Mouse (Mus musculus): Measurements from ENCODE around the gene March6. TPM values are rescaled to one million over a fixed set of nuclear protein-coding genes. Genes with fewer than 3 reads are reported as not detected.

Gene March6
- total RNA-seq, 2 experiments from 2014 or later = 186 to 194 TPM

GRCm38 (mm10) chr15:31494310-31494709, 36.5 kb downstream of the March6 start:
- TF ChIP-seq CTCF (conservative IDR thresholded peaks at IDR 0.05) = no peak; the same call in 1 of the 2 replicates
- no peak for DNase-seq (ENCODE audit: low spot score in 2 of 2)
- H3K4me3 ChIP-seq = no peak overlapping the region
- no peak overlapping the region for H3K27ac ChIP-seq

GRCm38 (mm10) chr15:31487407-31487806, 43.4 kb downstream of the March6 start:
- DNase-seq (ENCODE audit: low spot score in 2 of 2) = no peak
- Histone ChIP-seq H3K4me3 (no peak overlapping the region), H3K27ac (no peak overlapping the region)
- no peak for TF ChIP-seq CTCF (conservative IDR thresholded peaks at IDR 0.05)

- Histone ChIP-seq H3K27ac (no peak overlapping the region), H3K4me3 (no peak overlapping the region)
- TF ChIP-seq CTCF (conservative IDR thresholded peaks at IDR 0.05) = no peak
- DNase-seq (ENCODE audit: low spot score in 2 of 2) = no peak
These were observed 54.2 kb downstream of the March6 start for GRCm38 (mm10) chr15:31476678-31477077.

GRCm38 (mm10) chr15:31472645-31473574, 57.9 kb downstream of the March6 start:
- TF ChIP-seq CTCF (conservative IDR thresholded peaks at IDR 0.05) = no peak
- DNase-seq (ENCODE audit: low spot score in 2 of 2) = no peak
- Histone ChIP-seq H3K27ac (no peak overlapping the region), H3K4me3 (no peak overlapping the region)

GRCm38 (mm10) chr15:31471529-31471928, 59.3 kb downstream of the March6 start:
- no peak for DNase-seq (ENCODE audit: low spot score in 2 of 2)
- no peak for TF ChIP-seq CTCF (conservative IDR thresholded peaks at IDR 0.05)
- H3K4me3 ChIP-seq = no peak overlapping the region
- no peak overlapping the region for H3K27ac ChIP-seq

- no peak for DNase-seq (ENCODE audit: low spot score in 2 of 2)
These were observed 61.4 kb downstream of the March6 start for GRCm38 (mm10) chr15:31469497-31469896.

GRCm38 (mm10) chr15:31468806-31469205, 62.0 kb downstream of the March6 start:
- no peak for TF ChIP-seq CTCF (conservative IDR thresholded peaks at IDR 0.05)
- Histone ChIP-seq H3K27ac (no peak overlapping the region), H3K4me3 (no peak overlapping the region)
- no peak for DNase-seq (ENCODE audit: low spot score in 2 of 2)

More at GRCm38 (mm10) chr15:31469497-31469896, 61.4 kb downstream of the March6 start:
- TF ChIP-seq CTCF (conservative IDR thresholded peaks at IDR 0.05) = no peak
- Histone ChIP-seq H3K27ac (no peak overlapping the region), H3K4me3 (no peak overlapping the region)

- TF ChIP-seq CTCF (conservative IDR thresholded peaks at IDR 0.05) = no peak
- Histone ChIP-seq H3K27ac (no peak overlapping the region), H3K4me3 (no peak overlapping the region)
- DNase-seq (ENCODE audit: low spot score in 2 of 2) = no peak
These were observed 64.1 kb downstream of the March6 start for GRCm38 (mm10) chr15:31466749-31467148.

GRCm38 (mm10) chr15:31466295-31466694, 64.6 kb downstream of the March6 start:
- no peak for DNase-seq (ENCODE audit: low spot score in 2 of 2)
- H3K27ac ChIP-seq = no peak overlapping the region
- no peak for TF ChIP-seq CTCF (conservative IDR thresholded peaks at IDR 0.05)
- H3K4me3 ChIP-seq = no peak overlapping the region

- Histone ChIP-seq H3K27ac (no peak overlapping the region), H3K4me3 (no peak overlapping the region)
- DNase-seq (ENCODE audit: low spot score in 2 of 2) = no peak
- no peak for TF ChIP-seq CTCF (conservative IDR thresholded peaks at IDR 0.05)
These were observed 65.0 kb downstream of the March6 start for GRCm38 (mm10) chr15:31465806-31466205.

GRCm38 (mm10) chr15:31460571-31460970, 70.3 kb downstream of the March6 start:
- no peak overlapping the region for H3K4me3 ChIP-seq
- no peak for TF ChIP-seq CTCF (conservative IDR thresholded peaks at IDR 0.05)
- H3K27ac ChIP-seq = peak overlapping the region; percentile 40; the same call in 1 of the 2 replicates
- DNase-seq (ENCODE audit: low spot score in 2 of 2) = no peak

GRCm38 (mm10) chr15:31458081-31458480, 72.8 kb downstream of the March6 start:
- no peak overlapping the region for H3K4me3 ChIP-seq
- DNase-seq (ENCODE audit: low spot score in 2 of 2) = no peak
- TF ChIP-seq CTCF (conservative IDR thresholded peaks at IDR 0.05) = no peak
- no peak overlapping the region for H3K27ac ChIP-seq

- H3K4me3 ChIP-seq = no peak overlapping the region
- DNase-seq (ENCODE audit: low spot score in 2 of 2) = no peak
- H3K27ac ChIP-seq = peak overlapping the region; percentile 63
- TF ChIP-seq CTCF (conservative IDR thresholded peaks at IDR 0.05) = no peak
These were observed 74.5 kb downstream of the March6 start for GRCm38 (mm10) chr15:31456381-31456780.

- no peak for TF ChIP-seq CTCF (conservative IDR thresholded peaks at IDR 0.05)
- Histone ChIP-seq H3K4me3 (no peak overlapping the region), H3K27ac (no peak overlapping the region)
- DNase-seq (ENCODE audit: low spot score in 2 of 2) = no peak
These were observed 76.0 kb downstream of the March6 start for GRCm38 (mm10) chr15:31454861-31455295.

Measured in layer of hippocampus, adult 2 months (tissue).